Comparison of ENCODE assay signal across 12 mouse cellular contexts in genomic region chr19:46481756-46482155, GRCm38 (mm10). TPM values are rescaled to one million over a fixed set of nuclear protein-coding genes. Genes with fewer than 3 reads are reported as not detected.
DNase-seq lines count a peak whose midpoint lies in the region; ATAC-seq and TF ChIP-seq lines count a peak whose summit lies in the region.
"Had no signal": no experiment of that assay in that cellular context is flagged by ENCODE, and none has a peak within 500 bp of the region (broad histone marks: within the 10 kb centered on the region; RNA-seq: fewer than 3 reads in every experiment).

No protein-coding gene starts in this region.

- no peaks in the 10 kb centered on the region for H3K27me3 ChIP-seq in heart, embryonic 13.5 days (replicated peaks)
- no peaks in the 10 kb centered on the region for H3K27me3 ChIP-seq in heart, embryonic 11.5 days (ENCODE audit: control insufficient read depth, insufficient read depth, low read length)
- H3K27me3 ChIP-seq in neural tube, embryonic 13.5 days = no peaks in the 10 kb centered on the region
- H3K27me3 ChIP-seq in stomach, postnatal 0 days (ENCODE audit: control insufficient read depth, insufficient read depth, low read length) = no peaks in the 10 kb centered on the region
- H3K27me3 ChIP-seq: limb, embryonic 15.5 days had no signal

- peak overlapping the region; percentile 37; the same call in 1 of the 2 replicates for H3K27ac ChIP-seq in heart, embryonic 13.5 days (replicated peaks)
- H3K27ac ChIP-seq in heart, embryonic 11.5 days (ENCODE audit: low read depth, low read length) = no peak overlapping the region
- H3K27ac ChIP-seq in neural tube, embryonic 13.5 days (replicated peaks) = 0 out of 2 replicates have a peak overlapping the region, but pooled peaks have one; percentile 56
- H3K27ac ChIP-seq in stomach, postnatal 0 days (replicated peaks) = peak overlapping the region; percentile 90
- H3K27ac ChIP-seq: limb, embryonic 15.5 days had no signal

- peak overlapping the region; percentile 40; the same call in 1 of the 2 replicates for H3K9ac ChIP-seq in heart, embryonic 13.5 days
- no peak overlapping the region for H3K9ac ChIP-seq in heart, embryonic 11.5 days (ENCODE audit: low read depth, low read length)
- 0 out of 2 replicates have a peak overlapping the region, but pooled peaks have one; percentile 31 for H3K9ac ChIP-seq in neural tube, embryonic 13.5 days
- H3K9ac ChIP-seq in stomach, postnatal 0 days (ENCODE audit: low read length) = no peak overlapping the region; the same call in 1 of the 2 replicates
- H3K9ac ChIP-seq: limb, embryonic 15.5 days had no signal

- H3K4me2 ChIP-seq in heart, embryonic 13.5 days = no peak overlapping the region
- H3K4me2 ChIP-seq in heart, embryonic 11.5 days = no peak overlapping the region
- no peak overlapping the region for H3K4me2 ChIP-seq in neural tube, embryonic 13.5 days
- no peak overlapping the region for H3K4me2 ChIP-seq in stomach, postnatal 0 days (replicated peaks; ENCODE audit: low read depth)
- H3K4me2 ChIP-seq: limb, embryonic 15.5 days had no signal

- TF ChIP-seq CTCF in stomach, postnatal 0 days (IDR thresholded peaks at IDR 0.05; ENCODE audit: low read depth) = no peak

- no peak for ATAC-seq in heart, embryonic 13.5 days (ENCODE audit: extremely low read depth, insufficient number of reproducible peaks, low FRiP score, low TSS enrichment)
- no peak for ATAC-seq in heart, embryonic 11.5 days (replicated peaks; ENCODE audit: insufficient number of reproducible peaks, low FRiP score, low TSS enrichment)
- no peak for ATAC-seq in neural tube, embryonic 13.5 days (ENCODE audit: low read depth)
- ATAC-seq in stomach, postnatal 0 days (ENCODE audit: low FRiP score, low TSS enrichment) = no peak

- 19% methylated on average over 4 of the region's 4 CpGs for WGBS in heart, embryonic 13.5 days
- 19% methylated on average over 4 of the region's 4 CpGs for WGBS in heart, embryonic 11.5 days (ENCODE audit: insufficient replicate concordance)
- WGBS in neural tube, embryonic 13.5 days = 36% methylated on average over 4 of the region's 4 CpGs
- WGBS in stomach, postnatal 0 days = 8% methylated on average over 4 of the region's 4 CpGs

- no peak overlapping the region for H3K4me3 ChIP-seq in heart, embryonic 13.5 days
- no peak overlapping the region for H3K4me3 ChIP-seq in heart, embryonic 11.5 days (ENCODE audit: low read depth, low read length)
- no peak overlapping the region for H3K4me3 ChIP-seq in neural tube, embryonic 13.5 days
- no peak overlapping the region for H3K4me3 ChIP-seq in stomach, postnatal 0 days (ENCODE audit: low read depth, low read length)
- H3K4me3 ChIP-seq: limb, embryonic 15.5 days had no signal

- peaks cover 35% of the 10 kb centered on the region for H3K36me3 ChIP-seq in heart, embryonic 13.5 days
- H3K36me3 ChIP-seq in heart, embryonic 11.5 days (ENCODE audit: control insufficient read depth, insufficient read depth, low read length) = peaks cover 5% of the 10 kb centered on the region; the same call in 1 of the 2 replicates
- H3K36me3 ChIP-seq in neural tube, embryonic 13.5 days = peaks cover 68% of the 10 kb centered on the region
- peaks cover 2% of the 10 kb centered on the region; the same call in 1 of the 2 replicates for H3K36me3 ChIP-seq in stomach, postnatal 0 days (ENCODE audit: control insufficient read depth, insufficient read depth, low read length)

- no peak for DNase-seq in neural tube, embryonic 10.5 days (ENCODE audit: extremely low spot score, low spot score)
- DNase-seq in lung, postnatal 10 days = peak; percentile 61
- DNase-seq in stomach, postnatal 0 days (ENCODE audit: low spot score) = no peak
- DNase-seq in heart, postnatal 36 days = no peak
- DNase-seq in heart, postnatal 25 days (ENCODE audit: low spot score) = no peak
- DNase-seq: cerebellum, adult 9-10 months; gastrocnemius, postnatal 25 days; layer of hippocampus, postnatal 36 days had no signal

- peaks cover 100% of the 10 kb centered on the region for H3K4me1 ChIP-seq in heart, embryonic 13.5 days
- H3K4me1 ChIP-seq in heart, embryonic 11.5 days (ENCODE audit: control insufficient read depth, insufficient read depth, low read length) = peaks cover 98% of the 10 kb centered on the region
- H3K4me1 ChIP-seq in neural tube, embryonic 13.5 days (replicated peaks) = peaks cover 61% of the 10 kb centered on the region
- peaks cover 47% of the 10 kb centered on the region for H3K4me1 ChIP-seq in stomach, postnatal 0 days (replicated peaks; ENCODE audit: control insufficient read depth, insufficient read depth)

- intact Hi-C loops in heart, postnatal 36 days (cut with DNase I) = no loop called here
- intact Hi-C loops in heart, postnatal 25 days (cut with DNase I) = no loop called here

- H3K9me3 ChIP-seq in heart, embryonic 13.5 days = no peaks in the 10 kb centered on the region
- no peaks in the 10 kb centered on the region for H3K9me3 ChIP-seq in heart, embryonic 11.5 days (replicated peaks; ENCODE audit: control insufficient read depth, low read length)
- H3K9me3 ChIP-seq in neural tube, embryonic 13.5 days = no peaks in the 10 kb centered on the region
- no peaks in the 10 kb centered on the region for H3K9me3 ChIP-seq in stomach, postnatal 0 days (ENCODE audit: control insufficient read depth, low read length)
- H3K9me3 ChIP-seq: limb, embryonic 15.5 days had no signal

- TF ChIP-seq EP300 in stomach, postnatal 0 days (optimal IDR thresholded peaks at IDR 0.05) = no peak

RNA-seq across cellular contexts. Expression of gene Trim8, which starts 19.7 kb away (rescaled TPM):
- 13.2 and 13.9 TPM in 2 replicates for polyA plus RNA-seq in heart, embryonic 13.5 days (2015; fragmentation: Nextera tagmentation; extraction: Ambion mirVana)
- polyA plus RNA-seq in heart, embryonic 11.5 days (2014; fragmentation: Nextera tagmentation; extraction: Ambion mirVana) = 18.0 and 18.6 TPM in 2 replicates
- 26.5 and 30.4 TPM in 2 replicates for polyA plus RNA-seq in neural tube, embryonic 13.5 days (2015; fragmentation: Nextera tagmentation; extraction: Ambion mirVana)
- 15.1 and 16.4 TPM in 2 replicates for polyA plus RNA-seq in stomach, postnatal 0 days (2015; fragmentation: Nextera tagmentation; extraction: Ambion mirVana)
- 10 to 100 TPM; 38.7 to 40.0 TPM for total RNA-seq in heart, postnatal 36 days (2021)
- total RNA-seq in heart, postnatal 25 days (2021) = 10 to 100 TPM; 37.3 to 40.6 TPM

Comparison
In these comparisons a context has a peak if more than half of its experiments do, and no peak if none do; other contexts are left out.
1. H3K9ac ChIP-seq: peak in heart, embryonic 13.5 days (single experiment) and neural tube, embryonic 13.5 days (single experiment); none in heart, embryonic 11.5 days (single experiment) and stomach, postnatal 0 days (single experiment).